ENCODE assay signal across 17 mouse cellular contexts in genomic region chr9:31168356-31169093, GRCm38 (mm10). TPM values are rescaled to one million over a fixed set of nuclear protein-coding genes. Genes with fewer than 3 reads are reported as not detected.
DNase-seq lines count a peak whose midpoint lies in the region; ATAC-seq lines count a peak whose summit lies in the region.
"Had no signal": no experiment of that assay in that cellular context is flagged by ENCODE, and none has a peak within 500 bp of the region (broad histone marks: within the 10 kb centered on the region; RNA-seq: fewer than 3 reads in every experiment).

No protein-coding gene starts in this region.

- no peak overlapping the region for H3K4me3 ChIP-seq in heart, embryonic 16.5 days (ENCODE audit: low read length)
- H3K4me3 ChIP-seq in heart, embryonic 12.5 days: no peak overlapping the region
- H3K4me3 ChIP-seq: embryonic facial prominence, embryonic 12.5 days; forebrain, embryonic 15.5 days; heart, embryonic 15.5 days; hindbrain, embryonic 15.5 days had no signal

- H3K27me3 ChIP-seq in heart, embryonic 16.5 days (ENCODE audit: control insufficient read depth, insufficient read depth, low read length): no peaks in the 10 kb centered on the region
- no peaks in the 10 kb centered on the region for H3K27me3 ChIP-seq in heart, embryonic 12.5 days (replicated peaks)
- H3K27me3 ChIP-seq: embryonic facial prominence, embryonic 12.5 days; forebrain, embryonic 15.5 days; heart, embryonic 15.5 days; hindbrain, embryonic 15.5 days had no signal

- ATAC-seq in heart, embryonic 16.5 days (replicated peaks; ENCODE audit: extremely low read depth, insufficient read depth, low FRiP score): no peak
- ATAC-seq in heart, embryonic 12.5 days (ENCODE audit: insufficient number of reproducible peaks, low FRiP score): no peak
- ATAC-seq: forebrain, embryonic 15.5 days; intestine, embryonic 16.5 days had no signal

- H3K9ac ChIP-seq in heart, embryonic 16.5 days (ENCODE audit: low read length): no peak overlapping the region
- no peak overlapping the region for H3K9ac ChIP-seq in heart, embryonic 12.5 days
- H3K9ac ChIP-seq: embryonic facial prominence, embryonic 12.5 days; forebrain, embryonic 15.5 days; heart, embryonic 15.5 days; hindbrain, embryonic 15.5 days had no signal

- 67% methylated on average over 22 of the region's 22 CpGs for WGBS in heart, embryonic 16.5 days
- WGBS in heart, embryonic 12.5 days: 70% methylated on average over 22 of the region's 22 CpGs

- no peaks in the 10 kb centered on the region for H3K9me3 ChIP-seq in heart, embryonic 16.5 days (replicated peaks; ENCODE audit: control insufficient read depth, low read length)
- H3K9me3 ChIP-seq in heart, embryonic 12.5 days (replicated peaks): no peaks in the 10 kb centered on the region
- H3K9me3 ChIP-seq: embryonic facial prominence, embryonic 12.5 days; forebrain, embryonic 15.5 days; heart, embryonic 15.5 days; hindbrain, embryonic 15.5 days had no signal

- H3K27ac ChIP-seq in heart, embryonic 16.5 days (ENCODE audit: low read length): no peak overlapping the region
- H3K27ac ChIP-seq in heart, embryonic 12.5 days (ENCODE audit: poor library complexity, severe bottlenecking): no peak overlapping the region
- H3K27ac ChIP-seq: embryonic facial prominence, embryonic 12.5 days; forebrain, embryonic 15.5 days; heart, embryonic 15.5 days; hindbrain, embryonic 15.5 days had no signal

- DNase-seq in heart, adult 11 months: peak; percentile 92
- DNase-seq in heart, postnatal 25 days (ENCODE audit: low spot score): no peak
- peak; percentile 68 for DNase-seq in heart, postnatal 4 days
- DNase-seq in cerebellum, adult 8-10 months: no peak
- no peak for DNase-seq in cerebellum, adult 11 months
- DNase-seq: adrenal gland, postnatal 10 days; cerebellum, adult 2 months; cerebellum, postnatal 25 days; gastrocnemius, postnatal 14 days; kidney, adult 2 months had no signal

- peaks cover 11% of the 10 kb centered on the region; the same call in 1 of the 2 replicates for H3K4me1 ChIP-seq in heart, embryonic 16.5 days (ENCODE audit: control insufficient read depth, insufficient read depth, low read length)
- peaks cover 18% of the 10 kb centered on the region for H3K4me1 ChIP-seq in heart, embryonic 12.5 days (replicated peaks)
- H3K4me1 ChIP-seq: embryonic facial prominence, embryonic 12.5 days; forebrain, embryonic 15.5 days; hindbrain, embryonic 15.5 days had no signal

- intact Hi-C loops in heart, postnatal 25 days (cut with DNase I): no loop called here

- H3K36me3 ChIP-seq in heart, embryonic 16.5 days (ENCODE audit: control insufficient read depth, insufficient read depth): peaks cover 30% of the 10 kb centered on the region
- H3K36me3 ChIP-seq in heart, embryonic 12.5 days: peaks cover 66% of the 10 kb centered on the region

- 0 out of 2 replicates have a peak overlapping the region, but pooled peaks have one; percentile 27 for H3K4me2 ChIP-seq in heart, embryonic 16.5 days (ENCODE audit: low read depth, low read length)
- H3K4me2 ChIP-seq in heart, embryonic 12.5 days: no peak overlapping the region; the same call in none of the 2 replicates
- H3K4me2 ChIP-seq: embryonic facial prominence, embryonic 12.5 days; forebrain, embryonic 15.5 days; heart, embryonic 15.5 days; hindbrain, embryonic 15.5 days had no signal

RNA-seq across cellular contexts. Expression of gene St14, which starts 36.9 kb away (rescaled TPM):
- under 1 TPM; 0.18 to 0.22 TPM for total RNA-seq in heart, postnatal 25 days (2021)
- polyA plus RNA-seq in heart, embryonic 16.5 days (2015; fragmentation: Nextera tagmentation; extraction: Ambion mirVana): 3.6 and 6.2 TPM in 2 replicates
- polyA plus RNA-seq in heart, embryonic 12.5 days (2016; fragmentation: Nextera tagmentation; extraction: Ambion mirVana): 1.3 and 1.5 TPM in 2 replicates
- under 1 TPM; 0.52 to 0.65 TPM for total RNA-seq in heart, postnatal 4 days (2021)

RNA-seq across cellular contexts. Expression of gene Aplp2, which starts 43.1 kb away (rescaled TPM):
- total RNA-seq in heart, postnatal 25 days (2021): 100 to 1,000 TPM; 285 to 296 TPM
- 392 and 422 TPM in 2 replicates for polyA plus RNA-seq in heart, embryonic 16.5 days (2015; fragmentation: Nextera tagmentation; extraction: Ambion mirVana)
- 344 and 358 TPM in 2 replicates for polyA plus RNA-seq in heart, embryonic 12.5 days (2016; fragmentation: Nextera tagmentation; extraction: Ambion mirVana)
- total RNA-seq in heart, postnatal 4 days (2021): 100 to 1,000 TPM; 311 to 312 TPM

Comparison
In these comparisons a context has a peak if more than half of its experiments do, and no peak if none do; other contexts are left out.
1. DNase-seq: peak in heart, adult 11 months (single experiment) and heart, postnatal 4 days (single experiment); none in heart, postnatal 25 days (single experiment), cerebellum, adult 8-10 months (single experiment) and cerebellum, adult 11 months (single experiment).